Mouse (Mus musculus): ENCODE data around the gene Efcab5. TPM values are rescaled to one million over a fixed set of nuclear protein-coding genes. Genes with fewer than 3 reads are reported as not detected.
A peak's percentile ranks its signal among the peaks of the same experiment; 100 is the strongest.
"Not testable (repeated sequence)": the region's sequence is repeated elsewhere in the genome, so short reads cannot be mapped to it uniquely, and the experiment has no call there.

The Efcab5 gene
- polyA plus RNA-seq, 1 experiment from 2014 or later, result 1.0 TPM

DNA sequence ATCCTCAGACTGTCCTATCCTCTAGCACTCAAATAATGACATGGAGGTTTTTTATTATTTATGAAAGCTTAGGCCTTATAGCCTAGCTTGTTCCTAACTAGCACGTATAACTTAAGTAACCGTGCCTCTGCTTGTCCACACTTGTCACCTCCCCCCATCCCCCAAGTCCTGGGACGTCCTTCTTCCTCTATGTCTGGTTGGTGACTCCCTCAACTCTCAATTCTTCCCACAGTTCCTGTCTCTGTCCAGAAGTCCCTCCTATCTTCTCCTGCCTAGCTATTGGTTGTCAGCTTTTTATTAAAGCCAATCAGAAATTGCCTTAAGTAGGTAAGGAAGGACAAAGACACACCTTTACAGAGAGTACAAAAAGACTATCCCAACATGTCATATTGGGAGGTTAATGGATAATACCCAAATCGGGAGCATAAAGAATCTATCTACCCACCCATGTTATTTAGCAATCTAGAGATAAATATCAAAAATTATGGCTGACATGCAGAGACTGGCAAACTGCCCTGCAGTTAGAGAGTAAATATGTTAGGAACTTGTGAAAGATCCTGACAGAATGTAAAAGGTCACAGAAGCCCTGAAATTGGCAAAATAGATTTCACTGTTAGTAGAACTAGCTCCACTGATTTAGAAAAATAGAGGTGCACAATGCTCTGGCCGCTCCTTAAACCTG lies 104.6 kb downstream of the Efcab5 start:
- DNase-seq (ENCODE audit: low spot score) (no peak), ATAC-seq (replicated peaks; ENCODE audit: low FRiP score) (no peak)
- H3K27me3 ChIP-seq (ENCODE audit: control insufficient read depth, insufficient read depth, low read length), result no peaks in the 10 kb centered on the region
- H3K4me2 ChIP-seq (ENCODE audit: low read depth, low read length, severe bottlenecking), result no peak overlapping the region
- H3K9me3 ChIP-seq (ENCODE audit: control insufficient read depth, low read length), result no peaks in the 10 kb centered on the region
- H3K27ac ChIP-seq (ENCODE audit: low read depth, low read length), result no peak overlapping the region
- H3K4me3 ChIP-seq (ENCODE audit: low read depth, low read length), result no peak overlapping the region
- WGBS, result 70% methylated on average over 5 of the region's 5 CpGs
- no peaks in the 10 kb centered on the region for H3K36me3 ChIP-seq (ENCODE audit: control insufficient read depth, insufficient read depth, low read length)
- no peak overlapping the region for H3K9ac ChIP-seq (ENCODE audit: low read length)
- H3K4me1 ChIP-seq (replicated peaks; ENCODE audit: control insufficient read depth, insufficient read depth, low read length), result no peaks in the 10 kb centered on the region

DNA sequence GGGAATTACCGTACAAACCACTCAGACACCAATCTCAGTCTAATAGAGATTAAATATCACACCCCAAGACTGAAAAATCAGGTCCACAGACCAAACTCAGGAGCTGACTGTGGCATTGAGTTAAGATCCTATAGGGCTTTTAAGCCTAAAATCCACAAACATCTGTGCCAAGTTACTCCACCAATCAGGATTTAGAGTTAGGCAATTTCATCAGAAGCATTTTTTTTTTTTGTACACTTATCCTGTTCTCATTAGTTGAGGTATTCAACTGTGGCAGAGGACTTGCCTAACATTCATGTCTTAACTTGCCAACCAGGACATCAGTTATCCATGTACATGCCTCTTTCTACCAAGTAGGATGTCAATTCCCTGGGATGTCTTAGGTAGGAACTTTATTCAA lies 109.4 kb downstream of the Efcab5 start:
- no peak for ATAC-seq (replicated peaks; ENCODE audit: low FRiP score)
- DNase-seq (ENCODE audit: low spot score), result no peak
- Histone ChIP-seq H3K9ac (ENCODE audit: low read length) (no peak overlapping the region), H3K4me1 (replicated peaks; ENCODE audit: control insufficient read depth, insufficient read depth, low read length) (no peaks in the 10 kb centered on the region), H3K4me3 (ENCODE audit: low read depth, low read length) (no peak overlapping the region), H3K27ac (ENCODE audit: low read depth, low read length) (no peak overlapping the region), H3K36me3 (ENCODE audit: control insufficient read depth, insufficient read depth, low read length) (no peaks in the 10 kb centered on the region; the same call in 1 of the 2 replicates), H3K9me3 (ENCODE audit: control insufficient read depth, low read length) (no peaks in the 10 kb centered on the region), H3K4me2 (ENCODE audit: low read depth, low read length, severe bottlenecking) (no peak overlapping the region), H3K27me3 (ENCODE audit: control insufficient read depth, insufficient read depth, low read length) (no peaks in the 10 kb centered on the region)
- 94% methylated on average over 1 of the region's 1 CpGs for WGBS

DNA sequence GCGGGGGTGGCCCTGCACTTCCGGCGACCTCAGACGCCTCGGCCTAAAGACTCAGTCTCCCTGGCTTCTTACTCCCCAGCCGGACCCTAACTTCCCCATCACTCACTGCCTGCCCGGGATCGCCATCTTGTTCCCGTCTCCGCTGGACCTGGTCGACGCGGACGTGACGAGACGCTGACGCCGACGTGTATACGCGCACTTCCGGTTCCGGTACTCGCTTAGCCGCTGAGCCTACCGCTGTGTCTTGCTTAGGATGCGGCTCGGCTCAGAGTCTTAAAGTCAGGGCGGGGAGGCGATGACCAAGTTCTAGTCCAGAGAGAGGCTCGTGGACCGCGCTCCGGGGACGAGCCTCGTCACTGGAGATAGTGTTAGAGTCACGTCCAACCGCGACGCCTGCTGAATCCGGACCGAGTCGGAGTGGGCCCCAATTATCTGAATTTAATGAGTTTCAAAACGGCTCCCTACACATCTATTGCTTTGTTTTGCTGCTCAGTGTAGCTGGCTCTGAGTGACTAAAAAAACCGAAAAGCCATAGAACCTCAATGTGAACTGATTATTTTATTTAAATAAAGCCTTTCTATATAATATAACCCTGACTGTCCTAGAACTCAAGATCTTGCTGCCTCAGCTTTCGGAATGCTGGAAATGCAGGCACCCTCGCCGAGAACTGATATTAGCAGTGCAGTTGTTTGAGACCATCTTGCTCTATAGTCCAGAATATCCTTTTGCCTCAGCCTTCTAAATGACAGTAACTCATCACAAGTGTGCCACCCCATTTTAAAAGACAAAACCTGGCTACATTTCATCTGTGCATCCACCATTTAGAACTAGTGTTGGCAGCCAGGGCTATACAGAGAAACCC lies 110.3 kb downstream of the Efcab5 start, which contains the start of gene Nsrp1:
TSS of gene Nsrp1 (minus strand) at position 163 of the 862 bp plus-strand sequence.
- H3K36me3 ChIP-seq (ENCODE audit: control insufficient read depth, insufficient read depth, low read length), result no peaks in the 10 kb centered on the region; the same call in 1 of the 2 replicates
- H3K27me3 ChIP-seq (ENCODE audit: control insufficient read depth, insufficient read depth, low read length), result no peaks in the 10 kb centered on the region
- ATAC-seq (replicated peaks; ENCODE audit: low FRiP score) (peak; percentile 98), DNase-seq (ENCODE audit: low spot score) (peak; percentile 95)
- no peaks in the 10 kb centered on the region for H3K9me3 ChIP-seq (ENCODE audit: control insufficient read depth, low read length)
- peak within 1 kb of the TSS; percentile 73 for H3K9ac ChIP-seq (ENCODE audit: low read length)
- peak within 1 kb of the TSS; percentile 91 for H3K4me2 ChIP-seq (ENCODE audit: low read depth, low read length, severe bottlenecking)
- H3K27ac ChIP-seq (ENCODE audit: low read depth, low read length), result peak within 1 kb of the TSS; percentile 68
- no peaks in the 10 kb centered on the region for H3K4me1 ChIP-seq (replicated peaks; ENCODE audit: control insufficient read depth, insufficient read depth, low read length)
- peak within 1 kb of the TSS; percentile 93 for H3K4me3 ChIP-seq (ENCODE audit: low read depth, low read length)
- WGBS, result 4% methylated on average over 48 of the region's 48 CpGs

DNA sequence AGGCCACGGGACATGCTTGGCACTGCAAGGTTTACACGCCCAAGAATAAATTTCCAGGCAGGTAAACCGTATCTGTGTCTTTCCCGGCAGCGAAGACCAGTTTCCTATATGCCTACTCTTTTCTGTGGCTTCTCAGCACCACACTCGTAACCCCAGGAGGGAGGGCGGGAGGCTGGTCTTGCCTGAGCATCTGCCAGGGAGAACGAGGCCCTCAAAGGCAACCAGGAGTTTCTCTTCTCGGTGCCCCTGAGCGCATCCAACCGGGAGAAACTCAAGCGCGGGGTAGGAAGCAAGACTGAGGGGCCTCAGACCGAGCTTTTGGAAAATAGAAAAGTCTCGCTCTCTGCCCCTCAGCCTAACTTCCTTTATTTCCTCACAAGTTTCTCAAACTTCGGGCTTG lies 111.0 kb downstream of the Efcab5 start:
- WGBS, result 2% methylated on average over 16 of the region's 16 CpGs
- DNase-seq (ENCODE audit: low spot score), result no peak
- H3K36me3 ChIP-seq (ENCODE audit: control insufficient read depth, insufficient read depth, low read length), result no peaks in the 10 kb centered on the region; the same call in 1 of the 2 replicates
- peak overlapping the region; percentile 68; the same call in 1 of the 2 replicates for H3K27ac ChIP-seq (ENCODE audit: low read depth, low read length)
- H3K4me1 ChIP-seq (replicated peaks; ENCODE audit: control insufficient read depth, insufficient read depth, low read length), result no peaks in the 10 kb centered on the region
- H3K27me3 ChIP-seq (ENCODE audit: control insufficient read depth, insufficient read depth, low read length), result no peaks in the 10 kb centered on the region
- peak overlapping the region; percentile 93 for H3K4me3 ChIP-seq (ENCODE audit: low read depth, low read length)
- peak overlapping the region; percentile 73 for H3K9ac ChIP-seq (ENCODE audit: low read length)
- 0 out of 2 replicates have a peak, but pooled peaks have one; percentile 10 for ATAC-seq (replicated peaks; ENCODE audit: low FRiP score)
- peak overlapping the region; percentile 91 for H3K4me2 ChIP-seq (ENCODE audit: low read depth, low read length, severe bottlenecking)
- no peaks in the 10 kb centered on the region for H3K9me3 ChIP-seq (ENCODE audit: control insufficient read depth, low read length)

DNA sequence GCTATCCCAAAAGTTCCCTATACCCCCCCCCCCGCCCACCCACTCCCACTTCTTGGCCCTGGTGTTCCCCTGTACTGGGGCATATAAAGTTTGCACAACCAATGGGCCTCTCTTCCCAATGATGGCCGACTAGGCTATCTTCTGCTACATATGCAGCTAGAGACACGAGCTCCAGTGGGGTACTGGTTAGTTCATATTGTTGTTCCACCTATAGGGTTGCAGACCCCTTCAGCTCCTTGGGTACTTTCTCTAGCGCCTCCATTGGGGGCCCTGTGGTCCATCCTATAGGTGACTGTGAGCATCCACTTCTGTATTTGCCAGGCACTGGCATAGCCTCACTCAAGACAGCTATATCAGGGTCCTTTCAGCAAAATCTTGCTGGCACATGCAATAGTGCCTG lies 111.4 kb downstream of the Efcab5 start:
- not testable (repeated sequence) for H3K9me3 ChIP-seq (ENCODE audit: control insufficient read depth, low read length); H3K36me3 ChIP-seq (ENCODE audit: control insufficient read depth, insufficient read depth, low read length); H3K4me1 ChIP-seq (replicated peaks; ENCODE audit: control insufficient read depth, insufficient read depth, low read length); H3K27me3 ChIP-seq (ENCODE audit: control insufficient read depth, insufficient read depth, low read length); DNase-seq (ENCODE audit: low spot score); H3K27ac ChIP-seq (ENCODE audit: low read depth, low read length); ATAC-seq (replicated peaks; ENCODE audit: low FRiP score)
- Histone ChIP-seq H3K9ac (ENCODE audit: low read length) (peak overlapping the region; percentile 73), H3K4me3 (ENCODE audit: low read depth, low read length) (peak overlapping the region; percentile 93), H3K4me2 (ENCODE audit: low read depth, low read length, severe bottlenecking) (peak overlapping the region; percentile 91)
- WGBS, result 56% methylated on average over 4 of the region's 4 CpGs

DNA sequence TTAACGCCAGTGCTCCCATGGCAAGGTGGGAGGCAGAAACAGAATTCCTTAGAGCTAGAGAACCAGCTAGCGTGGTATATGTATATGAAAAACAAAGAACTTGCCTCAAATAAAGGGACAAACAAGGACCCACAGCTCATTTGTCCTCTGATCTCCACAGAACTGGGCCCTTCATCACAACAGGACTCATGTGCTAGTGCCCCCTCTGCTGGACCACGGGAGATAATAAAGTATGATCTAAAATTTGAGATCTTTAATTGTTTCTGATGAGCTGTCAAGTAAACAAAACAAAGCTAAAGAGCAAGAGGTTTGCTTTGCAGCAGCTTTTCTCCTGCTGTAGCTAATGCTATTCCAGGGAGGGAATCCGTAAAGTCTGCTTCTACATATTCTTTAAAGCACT lies 118.0 kb downstream of the Efcab5 start:
- H3K27me3 ChIP-seq (ENCODE audit: control insufficient read depth, insufficient read depth, low read length), result no peaks in the 10 kb centered on the region
- H3K4me2 ChIP-seq (ENCODE audit: low read depth, low read length, severe bottlenecking), result no peak overlapping the region
- DNase-seq (ENCODE audit: low spot score) (no peak), ATAC-seq (replicated peaks; ENCODE audit: low FRiP score) (no peak)
- no peak overlapping the region for H3K4me3 ChIP-seq (ENCODE audit: low read depth, low read length)
- 85% methylated on average over 4 of the region's 4 CpGs for WGBS
- no peaks in the 10 kb centered on the region; the same call in 1 of the 2 replicates for H3K36me3 ChIP-seq (ENCODE audit: control insufficient read depth, insufficient read depth, low read length)
- H3K4me1 ChIP-seq (replicated peaks; ENCODE audit: control insufficient read depth, insufficient read depth, low read length), result no peaks in the 10 kb centered on the region
- H3K9ac ChIP-seq (ENCODE audit: low read length), result no peak overlapping the region
- no peak overlapping the region for H3K27ac ChIP-seq (ENCODE audit: low read depth, low read length)
- H3K9me3 ChIP-seq (ENCODE audit: control insufficient read depth, low read length), result no peaks in the 10 kb centered on the region

DNA sequence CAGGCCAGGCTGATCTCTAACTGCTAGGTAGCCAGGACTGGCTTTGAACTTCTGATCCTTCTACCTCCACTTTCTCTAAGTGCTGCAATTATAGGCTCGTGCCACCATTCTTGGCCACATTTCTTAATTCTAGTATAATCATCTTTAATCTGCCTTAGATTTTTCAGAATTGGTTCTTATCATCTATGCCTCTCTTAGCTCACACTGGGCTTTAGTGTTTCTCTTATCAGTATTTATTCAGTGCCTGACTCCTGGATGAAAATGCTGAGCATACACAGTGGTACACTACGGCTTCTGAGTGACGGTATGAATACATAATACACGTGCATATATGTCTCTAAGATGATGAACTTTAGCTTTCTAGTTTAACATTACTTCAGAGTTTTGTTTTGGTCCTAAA lies 119.9 kb downstream of the Efcab5 start:
- H3K4me2 ChIP-seq (ENCODE audit: low read depth, low read length, severe bottlenecking), result no peak overlapping the region
- H3K9me3 ChIP-seq (ENCODE audit: control insufficient read depth, low read length), result no peaks in the 10 kb centered on the region
- no peaks in the 10 kb centered on the region for H3K4me1 ChIP-seq (replicated peaks; ENCODE audit: control insufficient read depth, insufficient read depth, low read length)
- no peak for ATAC-seq (replicated peaks; ENCODE audit: low FRiP score)
- no peak overlapping the region for H3K4me3 ChIP-seq (ENCODE audit: low read depth, low read length)
- WGBS, result 91% methylated on average over 4 of the region's 4 CpGs
- no peaks in the 10 kb centered on the region for H3K27me3 ChIP-seq (ENCODE audit: control insufficient read depth, insufficient read depth, low read length)
- H3K9ac ChIP-seq (ENCODE audit: low read length), result no peak overlapping the region
- H3K36me3 ChIP-seq (ENCODE audit: control insufficient read depth, insufficient read depth, low read length), result no peaks in the 10 kb centered on the region
- no peak for DNase-seq (ENCODE audit: low spot score)
- no peak overlapping the region for H3K27ac ChIP-seq (ENCODE audit: low read depth, low read length)

DNA sequence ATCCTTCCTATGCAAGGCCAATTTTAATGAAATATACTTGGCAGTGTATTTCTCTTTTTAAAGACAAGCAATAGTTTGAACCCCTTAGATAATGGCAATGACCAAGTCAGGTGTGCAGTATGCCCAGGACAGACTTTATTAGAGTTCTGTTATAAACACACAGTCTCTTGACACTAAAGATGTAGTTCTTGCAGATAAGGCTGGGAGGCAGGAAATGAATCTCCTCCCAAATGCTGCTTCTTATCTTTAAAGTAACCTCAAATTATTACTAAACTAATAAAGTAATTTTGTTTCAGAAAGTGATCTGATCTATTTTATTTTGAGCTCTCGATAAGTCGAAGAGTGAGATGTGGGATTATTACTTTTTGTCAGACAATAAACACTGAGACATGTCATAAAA lies 125.4 kb downstream of the Efcab5 start:
- no peaks in the 10 kb centered on the region for H3K27me3 ChIP-seq (ENCODE audit: control insufficient read depth, insufficient read depth, low read length)
- H3K9ac ChIP-seq (ENCODE audit: low read length), result no peak overlapping the region
- ATAC-seq (replicated peaks; ENCODE audit: low FRiP score), result no peak
- no peaks in the 10 kb centered on the region for H3K4me1 ChIP-seq (replicated peaks; ENCODE audit: control insufficient read depth, insufficient read depth, low read length)
- no peak for DNase-seq (ENCODE audit: low spot score)
- H3K36me3 ChIP-seq (ENCODE audit: control insufficient read depth, insufficient read depth, low read length), result no peaks in the 10 kb centered on the region
- H3K9me3 ChIP-seq (ENCODE audit: control insufficient read depth, low read length), result no peaks in the 10 kb centered on the region
- H3K27ac ChIP-seq (ENCODE audit: low read depth, low read length), result no peak overlapping the region
- H3K4me2 ChIP-seq (ENCODE audit: low read depth, low read length, severe bottlenecking), result no peak overlapping the region
- WGBS, result 91% methylated on average over 2 of the region's 2 CpGs
- H3K4me3 ChIP-seq (ENCODE audit: low read depth, low read length), result no peak overlapping the region

Data from forebrain, embryonic 11.5 days (tissue).